Mouse (Mus musculus): Measurements from ENCODE around the gene Gm45140.

The Gm45140 gene

GRCm38 (mm10) chr6:87845031-87845695 is 9.6 kb upstream of the Gm45140 start:
- no peak for DNase-seq (ENCODE audit: low spot score in 2 of 2)

GRCm38 (mm10) chr6:87842254-87842653 is 6.7 kb upstream of the Gm45140 start:
- DNase-seq (ENCODE audit: low spot score in 2 of 2) = no peak

- DNase-seq (ENCODE audit: low spot score in 2 of 2) = no peak
Measured at GRCm38 (mm10) chr6:87841635-87842034, 6.0 kb upstream of the Gm45140 start.

- no peak for DNase-seq (ENCODE audit: low spot score in 2 of 2)
Measured at GRCm38 (mm10) chr6:87839797-87840341, 4.3 kb upstream of the Gm45140 start.

- peak; percentile 97 to 98 for DNase-seq (ENCODE audit: low spot score in 2 of 2)
Measured at GRCm38 (mm10) chr6:87838551-87839197, 3.1 kb upstream of the Gm45140 start, which contains the start of gene Isy1. Gene Isy1 (minus strand): TSS chr6:87838798.

GRCm38 (mm10) chr6:87820366-87820765 is 15.2 kb downstream of the Gm45140 start:
- no peak for DNase-seq (ENCODE audit: low spot score in 2 of 2)

GRCm38 (mm10) chr6:87814486-87814885 is 21.1 kb downstream of the Gm45140 start:
- DNase-seq (ENCODE audit: low spot score in 2 of 2) = no peak

GRCm38 (mm10) chr6:87812656-87813055 is 22.9 kb downstream of the Gm45140 start:
- DNase-seq (ENCODE audit: low spot score in 2 of 2) = no peak

GRCm38 (mm10) chr6:87811675-87812338 is 23.8 kb downstream of the Gm45140 start, which contains the start of gene Rab43:
Gene Rab43 (minus strand): TSS chr6:87812164.
- DNase-seq (ENCODE audit: low spot score in 2 of 2) = peak; percentile 83 to 86

GRCm38 (mm10) chr6:87810713-87811669 is 24.6 kb downstream of the Gm45140 start:
- peak; percentile 60 to 71 for DNase-seq (ENCODE audit: low spot score in 2 of 2)

- no peak for DNase-seq (ENCODE audit: low spot score in 2 of 2)
Measured at GRCm38 (mm10) chr6:87810311-87810710, 25.3 kb downstream of the Gm45140 start.

- no peak for DNase-seq (ENCODE audit: low spot score in 2 of 2)
Measured at GRCm38 (mm10) chr6:87809651-87810161, 25.9 kb downstream of the Gm45140 start.

GRCm38 (mm10) chr6:87809144-87809543 is 26.5 kb downstream of the Gm45140 start:
- no peak for DNase-seq (ENCODE audit: low spot score in 2 of 2)

GRCm38 (mm10) chr6:87808521-87808920 is 27.1 kb downstream of the Gm45140 start:
- DNase-seq (ENCODE audit: low spot score in 2 of 2) = no peak

- no peak for DNase-seq (ENCODE audit: low spot score in 2 of 2)
Measured at GRCm38 (mm10) chr6:87807735-87808440, 27.7 kb downstream of the Gm45140 start.

GRCm38 (mm10) chr6:87806857-87807256 is 28.7 kb downstream of the Gm45140 start:
- DNase-seq (ENCODE audit: low spot score in 2 of 2) = no peak

GRCm38 (mm10) chr6:87806028-87806427 is 29.6 kb downstream of the Gm45140 start:
- no peak for DNase-seq (ENCODE audit: low spot score in 2 of 2)

GRCm38 (mm10) chr6:87805448-87805847 is 30.1 kb downstream of the Gm45140 start:
- DNase-seq (ENCODE audit: low spot score in 2 of 2) = no peak

GRCm38 (mm10) chr6:87804886-87805285 is 30.7 kb downstream of the Gm45140 start:
- DNase-seq (ENCODE audit: low spot score in 2 of 2) = no peak

GRCm38 (mm10) chr6:87804036-87804435 is 31.6 kb downstream of the Gm45140 start:
- DNase-seq (ENCODE audit: low spot score in 2 of 2) = no peak

Data from right cerebral cortex, adult 2 months (tissue).